Mouse (Mus musculus) intestine, embryonic 14.5 days (tissue): ENCODE measurements around the gene Olfr1229. TPM values are rescaled to one million over a fixed set of nuclear protein-coding genes. Genes with fewer than 3 reads are reported as not detected.

Source experiments
- ATAC-seq: fragments of 200-750 bp; cut with Nextera tagmentation; replicated peaks from 2 replicates; pipeline ENCODE4 v1.8.0; 2017; ENCODE audit warnings: low read depth, moderate number of reproducible peaks, moderate TSS enrichment, moderate library complexity; ENCODE audit not compliant: low FRiP score, low TSS enrichment
- DNase-seq: peaks from one replicate; pipeline ENCODE4 v3.0.0-alpha.2; 2018; ENCODE audit warnings: low spot score
- H3K27ac ChIP-seq: fragments of 300-500 bp; sonication (generic); 2 replicates; pipeline ENCODE4 v1.5.1; 2014; ENCODE audit warnings: low read depth, mild to moderate bottlenecking, control low read depth
- H3K27me3 ChIP-seq: fragments of 300-500 bp; sonication (generic); replicated peaks from 2 replicates; pipeline ENCODE4 v1.6.1; 2014; ENCODE audit warnings: low read length, control low read depth; ENCODE audit not compliant: control insufficient read depth, insufficient read depth
- H3K36me3 ChIP-seq: fragments of 300-500 bp; sonication (generic); 2 replicates; pipeline ENCODE4 v1.6.1; 2014; ENCODE audit warnings: low read length, control low read depth; ENCODE audit not compliant: control insufficient read depth, insufficient read depth
- H3K4me1 ChIP-seq: fragments of 300-500 bp; sonication (generic); replicated peaks from 2 replicates; pipeline ENCODE4 v1.6.1; 2014; ENCODE audit warnings: low read length, control low read depth, mixed read lengths; ENCODE audit not compliant: control insufficient read depth, insufficient read depth
- H3K4me2 ChIP-seq: fragments of 300-500 bp; sonication (generic); 2 replicates; pipeline ENCODE4 v1.6.1; 2014; ENCODE audit warnings: low read length
- H3K4me3 ChIP-seq: fragments of 300-500 bp; sonication (generic); 2 replicates; pipeline ENCODE4 v1.5.1; 2014; ENCODE audit warnings: low read depth, low read length, control low read depth, mixed read lengths
- H3K9ac ChIP-seq: fragments of 300-500 bp; sonication (generic); 2 replicates; pipeline ENCODE4 v1.6.1; 2014; ENCODE audit warnings: mild to moderate bottlenecking, low read length
- H3K9me3 ChIP-seq: fragments of 300-500 bp; sonication (generic); 2 replicates; pipeline ENCODE4 v1.6.1; 2016; ENCODE audit warnings: low read length, control low read depth; ENCODE audit not compliant: control insufficient read depth
- WGBS: fragments of 180-500 bp; shearing (Covaris S2); extraction: QIAGEN DNeasy Blood & Tissue Kit; methylation state at CpG from one replicate; pipeline ENCODE4 v1.1.7; 2014; 5-methylcytosine and 5-hydroxymethylcytosine counted together
- polyA plus RNA-seq: library from polyadenylated mRNA; unstranded; fragments of >200 nt; fragmentation: Nextera tagmentation; extraction: Ambion mirVana; gene quantifications from 2 replicates; pipeline ENCODE4 v1.2.1, GENCODE M21; 2014

Gene Olfr1229
- polyA plus RNA-seq, result not detected in 2 replicates

GRCm38 (mm10) chr2:89287914-89288313 is at the start of gene Olfr1229:
Olfr1229 (minus strand) TSS chr2:89288014.
- 80% methylated on average over 2 of the region's 2 CpGs for WGBS
- Histone ChIP-seq H3K9ac (no peak within 1 kb of the TSS), H3K4me3 (no peak within 1 kb of the TSS), H3K4me2 (no peak within 1 kb of the TSS), H3K27me3 (no peaks in the 10 kb centered on the region), H3K4me1 (no peaks in the 10 kb centered on the region), H3K27ac (no peak within 1 kb of the TSS), H3K36me3 (no peaks in the 10 kb centered on the region), H3K9me3 (no peaks in the 10 kb centered on the region)
- DNase-seq (no peak), ATAC-seq (no peak)

- Histone ChIP-seq H3K36me3 (no peaks in the 10 kb centered on the region), H3K4me2 (no peak within 1 kb of the TSS), H3K9ac (no peak within 1 kb of the TSS), H3K4me3 (no peak within 1 kb of the TSS), H3K4me1 (no peaks in the 10 kb centered on the region), H3K27me3 (no peaks in the 10 kb centered on the region), H3K27ac (no peak within 1 kb of the TSS), H3K9me3 (no peaks in the 10 kb centered on the region)
- DNase-seq (no peak), ATAC-seq (no peak)
Measured at GRCm38 (mm10) chr2:89329575-89329974, 41.8 kb upstream of the Olfr1229 start, which contains the start of gene Olfr1232. Olfr1232 (minus strand) TSS chr2:89329675.

- H3K27ac ChIP-seq, result no peak within 1 kb of the TSS
- 69% methylated on average over 2 of the region's 2 CpGs for WGBS
- H3K4me1 ChIP-seq, result no peaks in the 10 kb centered on the region
- no peaks in the 10 kb centered on the region for H3K36me3 ChIP-seq
- no peaks in the 10 kb centered on the region for H3K27me3 ChIP-seq
- no peak within 1 kb of the TSS for H3K4me3 ChIP-seq
- DNase-seq (no peak), ATAC-seq (no peak)
- H3K4me2 ChIP-seq, result no peak within 1 kb of the TSS
- no peaks in the 10 kb centered on the region for H3K9me3 ChIP-seq
- no peak within 1 kb of the TSS for H3K9ac ChIP-seq
Measured at GRCm38 (mm10) chr2:89306974-89307373, 19.2 kb upstream of the Olfr1229 start, which contains the start of gene Olfr1231. Olfr1231 (minus strand) TSS chr2:89307074.

GRCm38 (mm10) chr2:89297168-89297567 is 9.4 kb upstream of the Olfr1229 start, which contains the start of gene Olfr1230:
Olfr1230 (minus strand) TSS chr2:89297268.
- Histone ChIP-seq H3K4me3 (no peak within 1 kb of the TSS), H3K27me3 (no peaks in the 10 kb centered on the region), H3K4me2 (no peak within 1 kb of the TSS), H3K9me3 (no peaks in the 10 kb centered on the region), H3K4me1 (no peaks in the 10 kb centered on the region), H3K36me3 (no peaks in the 10 kb centered on the region), H3K9ac (no peak within 1 kb of the TSS), H3K27ac (no peak within 1 kb of the TSS)
- DNase-seq (no peak), ATAC-seq (no peak)
- 67% methylated on average over 1 of the region's 1 CpGs for WGBS

GRCm38 (mm10) chr2:89253962-89254361 is 33.9 kb downstream of the Olfr1229 start, which contains the start of gene Olfr1228:
Olfr1228 (minus strand) TSS chr2:89254062.
- Histone ChIP-seq H3K4me1 (no peaks in the 10 kb centered on the region), H3K4me2 (no peak within 1 kb of the TSS), H3K36me3 (no peaks in the 10 kb centered on the region), H3K9me3 (no peaks in the 10 kb centered on the region), H3K27ac (no peak within 1 kb of the TSS), H3K27me3 (no peaks in the 10 kb centered on the region), H3K9ac (no peak within 1 kb of the TSS), H3K4me3 (no peak within 1 kb of the TSS)
- DNase-seq (no peak), ATAC-seq (no peak)

Other genes starting within 250 kb of the Olfr1229 start
- not detected in 2 replicates for gene Olfr1218, start 226.8 kb downstream of the Olfr1229 start, polyA plus RNA-seq
- gene Olfr1219, start 204.5 kb downstream of the Olfr1229 start, polyA plus RNA-seq, result not detected in 2 replicates
- not detected in 2 replicates for gene Olfr1220, start 181.2 kb downstream of the Olfr1229 start, polyA plus RNA-seq
- not detected in 2 replicates for gene Olfr1221, start 170.7 kb downstream of the Olfr1229 start, polyA plus RNA-seq
- not detected in 2 replicates for gene Olfr1222, start 155.0 kb downstream of the Olfr1229 start, polyA plus RNA-seq
- not detected in 2 replicates for gene Olfr1223, start 136.5 kb downstream of the Olfr1229 start, polyA plus RNA-seq
- not detected in 2 replicates for gene Olfr1224-ps1, start 123.9 kb downstream of the Olfr1229 start, polyA plus RNA-seq
- gene Olfr1225, start 113.3 kb downstream of the Olfr1229 start, polyA plus RNA-seq, result not detected in 2 replicates
- gene Olfr1226, start 88.0 kb downstream of the Olfr1229 start, polyA plus RNA-seq, result not detected in 2 replicates
- not detected in 2 replicates for gene Olfr1228, start 34.0 kb downstream of the Olfr1229 start, polyA plus RNA-seq
- not detected in 2 replicates for gene Olfr1230, start 9.3 kb upstream of the Olfr1229 start, polyA plus RNA-seq
- gene Olfr1231, start 19.1 kb upstream of the Olfr1229 start, polyA plus RNA-seq, result not detected in 2 replicates
- not detected in 2 replicates for gene Olfr1232, start 41.7 kb upstream of the Olfr1229 start, polyA plus RNA-seq
- gene Olfr1233, start 54.4 kb upstream of the Olfr1229 start, polyA plus RNA-seq, result not detected in 2 replicates
- gene Olfr1234, start 76.9 kb upstream of the Olfr1229 start, polyA plus RNA-seq, result not detected in 2 replicates
- not detected in 2 replicates for gene Olfr1238, start 121.7 kb upstream of the Olfr1229 start, polyA plus RNA-seq
- not detected in 2 replicates for gene Olfr1239, start 132.4 kb upstream of the Olfr1229 start, polyA plus RNA-seq
- gene Olfr1240, start 155.0 kb upstream of the Olfr1229 start, polyA plus RNA-seq, result not detected in 2 replicates
- gene Olfr1241, start 199.1 kb upstream of the Olfr1229 start, polyA plus RNA-seq, result not detected in 2 replicates
- gene Olfr1242, start 210.3 kb upstream of the Olfr1229 start, polyA plus RNA-seq, result not detected in 2 replicates
- gene Olfr1243, start 243.5 kb upstream of the Olfr1229 start, polyA plus RNA-seq, result not detected in 2 replicates